Mouse (Mus musculus) telencephalon, adult 2 months (tissue): ENCODE measurements around the gene Akr1d1.

Source experiments
- DNase-seq: peaks from one replicate; pipeline ENCODE4 v3.0.0-alpha.2; 2011; ENCODE audit warnings: low read depth, low spot score

Gene Akr1d1

DNA sequence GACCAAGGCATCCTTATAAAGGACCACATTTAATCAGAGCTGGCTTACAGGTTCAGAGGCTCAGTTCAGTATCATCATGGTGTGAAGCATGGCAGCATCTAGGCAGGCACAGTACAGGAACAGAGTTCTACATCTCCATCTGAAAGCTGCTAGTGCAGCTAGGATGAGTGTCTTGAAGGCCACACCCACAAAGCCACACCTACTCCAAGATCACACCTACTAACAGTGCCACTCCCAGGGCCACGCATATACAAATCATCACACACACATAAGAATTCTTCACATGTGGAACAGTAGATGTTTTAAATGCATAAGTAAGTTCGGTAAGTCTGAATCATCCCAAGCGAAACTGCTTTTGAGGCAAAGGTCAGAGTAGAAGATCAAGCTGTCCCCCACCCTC, 33.9 kb downstream of the Akr1d1 start:
- no peak for DNase-seq

DNA sequence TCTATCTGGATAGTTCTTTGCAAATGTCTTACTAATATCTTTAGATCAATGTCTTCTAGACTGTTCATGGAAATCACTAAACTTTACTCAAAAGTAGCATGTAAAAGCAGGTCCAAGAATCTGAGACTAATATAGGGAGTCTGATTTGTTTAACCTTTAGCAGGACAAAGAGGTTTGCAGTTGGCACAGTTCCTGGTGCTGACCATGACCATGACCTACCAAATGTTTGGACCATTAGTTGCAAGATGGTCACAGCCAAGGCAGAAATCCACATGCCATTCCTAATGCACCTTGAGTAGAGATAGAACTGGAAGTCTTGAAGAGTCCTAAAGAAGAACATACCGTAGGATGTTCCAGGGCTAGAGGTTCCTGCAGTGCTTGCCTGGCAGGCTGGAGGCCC, 37.4 kb downstream of the Akr1d1 start:
- DNase-seq, result no peak

DNA sequence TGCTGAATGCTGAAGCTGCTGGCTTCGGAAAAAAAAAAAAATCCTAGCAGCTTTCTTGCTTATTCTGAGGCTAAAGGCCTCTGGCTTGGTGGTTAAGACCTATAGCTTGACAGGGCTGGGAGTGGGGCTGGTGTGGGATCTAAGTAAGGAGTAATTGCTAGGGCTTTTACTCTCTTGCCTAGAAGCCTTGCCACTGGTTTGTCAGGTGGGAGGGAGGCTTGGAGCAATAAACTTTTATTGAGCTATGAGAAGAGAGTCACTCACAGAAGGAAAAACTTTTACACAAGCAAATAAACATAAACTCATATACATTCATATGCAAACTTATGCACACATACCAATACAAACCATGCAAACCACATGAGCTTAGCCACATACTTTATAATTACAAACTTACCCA, 42.0 kb downstream of the Akr1d1 start:
- no peak for DNase-seq

DNA sequence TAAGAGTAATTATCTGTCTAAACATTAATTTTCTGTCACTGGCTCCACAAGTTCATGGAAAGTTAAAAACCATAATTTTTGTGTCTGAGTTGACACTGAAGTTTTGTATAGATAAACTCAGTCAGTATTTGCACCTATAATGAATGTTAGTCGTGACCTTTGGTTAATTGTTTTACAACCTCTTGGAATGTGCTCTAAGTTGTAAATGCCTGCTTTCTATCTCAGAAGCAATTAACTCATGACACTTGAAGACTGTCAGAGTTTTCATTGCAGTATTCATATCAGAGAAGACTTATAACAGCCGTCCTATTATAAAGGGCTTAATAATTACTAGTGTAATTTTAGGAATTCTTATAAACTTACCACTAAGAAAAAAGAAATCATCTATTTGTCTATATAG, 43.0 kb downstream of the Akr1d1 start:
- no peak for DNase-seq

DNA sequence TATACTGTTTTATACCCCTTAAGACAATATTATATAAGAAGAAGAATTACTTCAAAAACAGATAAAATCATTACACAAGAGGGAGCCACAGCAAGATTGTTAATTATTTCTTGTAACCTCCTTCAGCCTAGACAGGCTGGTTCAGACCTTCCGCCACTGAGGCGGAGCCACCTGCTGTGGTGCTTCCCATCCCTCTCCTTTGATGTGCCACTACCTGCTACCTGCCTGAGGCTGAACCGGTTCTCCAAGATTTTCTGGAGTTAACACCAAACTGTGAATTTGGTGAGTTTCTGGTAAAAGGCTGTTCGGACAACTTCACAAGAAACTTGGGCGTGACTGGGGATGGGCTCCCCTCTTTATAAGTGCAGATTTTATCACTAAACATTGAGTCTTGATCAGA, 50.5 kb downstream of the Akr1d1 start:
- no peak for DNase-seq

DNA sequence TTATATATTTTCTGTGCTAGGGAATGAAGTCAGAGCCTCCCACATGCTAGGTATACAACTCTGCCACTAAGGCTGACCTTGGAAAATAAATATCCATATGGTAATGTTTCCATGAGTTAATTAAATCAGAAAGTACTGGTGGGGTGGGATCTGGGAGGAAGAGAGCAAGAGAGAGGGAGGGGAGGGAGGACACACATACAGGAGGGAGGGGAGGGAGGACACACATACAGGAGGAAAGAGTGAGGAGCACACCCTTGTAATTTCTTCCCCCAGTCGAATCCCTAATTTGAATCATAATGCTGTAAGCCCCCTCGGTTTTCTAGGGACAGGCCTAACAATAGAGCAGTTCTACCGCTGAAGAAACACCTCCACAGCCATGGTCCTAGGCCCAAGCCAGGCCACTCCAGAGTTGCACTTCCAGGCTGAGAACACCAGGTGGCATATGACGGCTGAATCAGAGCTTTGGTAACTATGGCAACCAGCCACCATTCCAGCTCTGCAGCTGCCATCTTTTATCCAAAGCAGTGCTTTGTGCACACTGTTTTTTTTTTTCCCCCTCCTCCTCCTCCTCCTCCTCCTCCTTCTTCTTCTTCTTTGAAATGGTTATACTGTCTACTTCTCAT, 59.5 kb downstream of the Akr1d1 start:
- peak; percentile 62 for DNase-seq

DNA sequence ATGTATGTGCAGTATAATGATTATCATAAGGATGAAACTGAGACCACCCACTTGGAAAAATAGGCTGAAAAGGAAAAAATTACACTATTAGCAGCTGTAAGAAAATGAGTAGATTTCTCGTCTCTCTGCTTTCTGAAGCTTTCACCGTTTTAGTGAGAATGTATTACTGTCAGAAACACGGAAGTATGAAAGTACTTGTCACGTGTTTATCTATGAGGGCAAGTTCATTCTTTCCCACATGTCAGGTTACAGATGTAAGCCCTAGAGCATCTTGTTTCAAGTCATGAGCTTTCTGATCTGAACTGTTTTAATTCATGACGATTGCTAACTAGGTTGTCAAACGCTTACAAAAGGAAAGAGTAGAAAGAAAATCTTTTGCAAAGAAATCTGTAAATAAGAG, 60.8 kb downstream of the Akr1d1 start:
- DNase-seq, result no peak

DNA sequence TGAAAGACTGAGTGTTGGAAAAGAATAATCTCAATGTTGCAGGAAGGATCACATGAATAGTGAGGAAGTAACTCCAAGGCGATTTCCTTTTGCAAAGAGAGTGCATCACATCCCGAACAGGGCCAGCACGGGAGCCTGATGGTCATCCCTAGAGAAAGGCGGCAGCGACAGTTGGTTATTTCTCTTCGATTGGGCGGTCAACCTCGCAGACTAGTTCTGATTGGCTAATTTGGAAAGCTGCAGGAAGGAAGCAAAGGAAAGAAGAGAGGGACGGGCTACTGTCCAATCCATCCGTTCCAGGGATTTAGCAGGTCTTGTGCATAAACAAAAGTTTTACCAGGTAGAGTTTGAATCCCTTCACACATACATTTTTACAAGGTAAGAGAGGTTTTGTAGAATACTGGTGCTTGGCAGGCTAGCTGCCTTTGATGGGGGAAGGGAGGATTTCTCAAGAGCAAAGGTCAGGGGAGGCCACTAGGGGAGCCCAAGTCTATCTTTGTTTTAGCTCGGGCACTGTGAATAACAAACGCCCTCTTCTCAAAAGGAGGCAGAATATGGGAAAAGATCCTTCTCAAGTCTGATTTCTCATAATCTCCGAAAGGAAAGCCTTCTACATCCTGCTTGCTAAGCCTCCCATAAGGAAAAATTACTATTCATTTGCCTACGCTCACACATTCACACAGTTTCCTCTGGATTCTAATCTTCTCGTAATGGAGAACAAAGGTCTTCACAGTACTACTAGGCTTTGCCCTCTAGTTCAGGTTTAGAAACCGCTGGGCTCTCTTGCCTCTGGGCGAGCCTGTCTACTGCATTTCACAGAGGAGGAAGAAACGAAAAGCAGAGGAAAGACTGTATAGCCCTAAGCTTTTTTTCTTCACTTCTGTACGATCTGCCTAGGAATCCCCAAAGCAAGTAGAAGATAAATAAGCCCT, 62.4 kb downstream of the Akr1d1 start:
- DNase-seq, result no peak

DNA sequence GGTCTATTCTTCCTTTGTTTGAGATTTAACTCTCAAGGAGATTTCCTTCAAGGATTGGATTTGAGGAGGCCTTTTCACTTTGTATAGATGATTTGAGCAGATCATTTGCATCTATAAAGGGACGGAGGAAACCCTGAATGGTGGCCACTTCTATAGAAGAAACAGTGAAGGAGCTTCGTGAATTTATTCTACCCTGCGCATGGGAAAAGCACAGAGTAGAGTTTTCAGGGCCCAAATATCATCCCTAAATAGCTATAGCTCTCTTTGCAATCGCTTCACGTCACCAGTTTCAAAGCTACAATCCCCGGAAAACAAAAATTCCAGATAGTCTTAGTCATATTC, 63.0 kb downstream of the Akr1d1 start:
- no peak for DNase-seq

DNA sequence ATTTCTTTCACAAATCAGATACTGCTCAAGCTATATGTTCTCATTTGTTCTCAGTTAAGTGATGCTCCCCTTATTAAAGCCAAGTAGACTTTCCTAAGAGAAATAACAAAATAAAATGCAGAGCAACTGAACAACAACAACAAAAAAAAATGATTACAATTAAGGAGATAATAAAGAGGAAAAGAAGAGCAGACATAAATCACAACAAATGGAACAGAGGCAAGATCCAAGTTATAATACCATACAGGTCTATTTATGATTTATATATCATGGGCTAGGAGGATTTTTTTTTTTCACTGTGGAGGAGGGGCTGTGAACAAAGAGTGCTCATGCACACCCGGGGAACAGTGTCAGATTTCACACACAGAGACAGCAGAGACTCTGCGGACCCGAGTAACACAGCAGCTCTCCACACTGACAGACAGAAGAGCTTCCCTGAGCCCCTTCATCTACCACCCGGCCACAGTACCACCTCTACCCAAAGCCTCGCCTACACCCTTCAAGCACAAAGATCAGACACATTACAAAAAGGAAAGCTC, 63.6 kb downstream of the Akr1d1 start:
- no peak for DNase-seq

DNA sequence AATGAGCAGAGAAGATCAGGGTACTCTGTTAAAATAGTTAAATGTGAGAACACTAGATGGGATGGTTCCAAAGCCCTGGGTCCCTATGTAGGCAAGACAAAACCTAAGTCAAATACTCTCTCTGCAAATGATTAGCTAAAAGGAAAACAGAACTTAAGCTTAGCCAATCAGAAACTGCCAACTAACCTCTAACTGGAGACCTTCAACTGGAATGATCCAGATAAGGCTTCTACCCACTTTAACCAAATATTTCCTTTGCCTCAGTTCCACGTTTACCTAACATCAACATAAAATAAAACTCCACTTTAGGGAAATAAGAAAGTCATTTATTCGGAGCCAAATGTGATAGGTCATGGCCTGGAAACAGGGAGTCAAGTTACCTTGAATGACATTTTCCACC, 67.1 kb downstream of the Akr1d1 start:
- DNase-seq, result no peak

DNA sequence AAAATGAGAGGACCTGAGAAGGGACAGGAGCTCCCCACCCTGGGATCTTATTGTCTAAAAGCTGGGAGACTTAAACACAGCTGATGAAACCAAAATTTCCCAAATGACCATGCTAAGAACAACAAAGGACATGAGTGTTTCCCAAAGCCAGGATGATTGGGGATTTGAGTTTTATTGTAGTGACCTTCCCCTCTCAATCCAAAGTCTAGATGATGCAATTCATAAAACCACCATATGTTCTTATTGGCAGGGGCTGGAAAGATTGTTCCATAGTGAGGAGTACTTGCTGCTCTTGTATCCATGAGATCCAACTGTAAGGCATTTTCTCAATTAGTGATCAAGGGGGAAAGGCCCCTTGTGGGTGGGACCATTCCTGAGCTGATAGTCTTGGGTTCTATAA, 68.1 kb downstream of the Akr1d1 start:
- no peak for DNase-seq

DNA sequence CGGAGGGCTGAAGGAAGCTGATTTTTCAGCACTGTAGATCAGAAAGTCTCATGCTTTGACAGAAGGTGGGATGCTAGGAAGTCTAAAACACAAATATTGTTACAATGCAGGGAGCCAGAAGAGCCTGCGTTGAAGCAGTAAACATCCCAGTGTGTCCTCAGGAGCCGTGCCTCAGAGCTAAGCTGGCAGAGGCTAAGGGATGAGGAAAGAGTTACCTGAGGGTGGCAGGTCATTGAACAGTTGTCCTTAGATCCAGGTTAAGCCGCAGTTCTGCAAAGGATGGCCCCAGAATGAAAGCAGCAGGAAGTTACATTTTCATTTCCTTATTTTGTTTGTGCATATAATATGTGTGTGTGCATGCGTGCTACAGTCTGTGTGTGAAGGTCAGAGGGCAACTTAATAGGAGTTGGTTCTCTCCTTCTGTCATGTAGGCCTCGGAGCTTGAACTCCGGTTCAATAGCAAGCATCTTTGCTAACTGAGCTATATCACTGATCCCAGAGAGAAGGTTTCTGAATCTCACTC, 71.1 kb downstream of the Akr1d1 start:
- DNase-seq, result no peak

DNA sequence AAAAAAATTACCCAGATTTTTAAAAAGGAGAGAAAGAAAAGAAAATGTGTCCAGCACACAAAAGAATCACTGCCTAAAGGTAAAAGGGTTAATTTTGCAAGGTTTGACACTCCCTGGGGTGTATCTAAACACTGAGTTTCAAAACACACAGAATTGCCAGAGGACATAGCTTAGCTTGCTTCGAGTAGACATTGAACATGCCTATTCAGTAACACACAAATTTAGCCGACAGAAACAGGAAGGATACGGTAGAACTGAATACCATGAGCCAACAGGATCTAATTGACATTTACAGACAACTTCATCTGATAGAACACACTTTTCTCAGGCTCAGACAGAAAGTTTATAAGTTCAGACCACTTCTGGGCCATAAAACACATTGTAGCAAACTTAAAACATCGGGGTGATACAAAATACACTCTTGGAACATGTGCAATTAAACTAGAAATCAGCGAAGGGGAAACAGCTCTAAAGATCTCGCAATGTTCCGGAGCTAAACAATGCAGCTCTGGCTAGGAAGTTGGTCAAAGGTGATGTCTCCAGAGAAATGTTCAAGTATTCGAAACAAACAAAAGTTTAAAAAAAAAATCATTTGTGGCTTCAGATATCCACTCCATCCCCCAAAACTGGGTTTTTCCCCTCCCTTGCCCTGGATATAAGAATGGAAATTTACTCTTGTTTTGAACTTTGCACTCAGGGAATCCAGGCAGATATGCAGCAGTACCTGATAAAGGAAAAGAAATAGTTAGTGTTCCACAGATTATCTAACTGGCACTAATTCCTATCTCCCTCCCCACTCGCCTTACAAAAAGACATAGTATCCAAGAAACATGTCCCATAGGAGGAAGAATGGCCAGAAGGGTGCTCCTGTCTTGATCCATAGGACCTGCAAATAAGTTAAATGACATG, 73.1 kb downstream of the Akr1d1 start:
- DNase-seq, result no peak

DNA sequence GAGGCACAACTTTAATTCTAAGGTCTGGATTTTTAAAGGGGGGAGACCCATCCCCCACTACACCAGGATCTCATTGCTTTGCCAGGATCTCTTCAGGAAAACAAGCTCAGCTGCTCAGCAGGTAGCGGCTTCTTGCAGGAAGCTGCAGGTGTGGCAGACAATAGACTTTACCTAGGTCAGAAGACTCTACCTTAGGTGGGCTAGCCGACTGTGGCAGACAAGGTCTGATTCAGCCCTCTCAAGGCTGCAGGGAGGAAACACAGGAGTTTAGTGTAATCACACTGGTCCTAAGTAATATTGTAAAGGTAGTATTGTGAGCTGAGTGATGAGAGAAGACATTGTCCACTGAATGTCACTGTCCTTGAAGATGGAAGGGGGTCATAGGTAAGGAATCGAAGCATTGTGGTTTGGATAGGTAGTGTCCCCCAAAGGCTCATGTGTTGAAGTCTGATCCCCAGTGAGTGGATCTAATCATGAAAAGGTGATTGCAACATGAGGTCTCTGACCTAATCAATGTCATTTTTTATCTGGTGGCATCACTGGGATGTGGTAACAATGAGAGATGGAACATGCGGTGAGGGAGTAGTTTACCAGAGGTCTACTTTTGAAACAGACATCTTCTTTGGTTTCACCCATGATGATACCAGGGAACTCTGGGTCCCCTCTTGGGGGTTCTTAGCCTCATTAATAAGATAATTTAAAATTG, 74.4 kb downstream of the Akr1d1 start:
- no peak for DNase-seq

DNA sequence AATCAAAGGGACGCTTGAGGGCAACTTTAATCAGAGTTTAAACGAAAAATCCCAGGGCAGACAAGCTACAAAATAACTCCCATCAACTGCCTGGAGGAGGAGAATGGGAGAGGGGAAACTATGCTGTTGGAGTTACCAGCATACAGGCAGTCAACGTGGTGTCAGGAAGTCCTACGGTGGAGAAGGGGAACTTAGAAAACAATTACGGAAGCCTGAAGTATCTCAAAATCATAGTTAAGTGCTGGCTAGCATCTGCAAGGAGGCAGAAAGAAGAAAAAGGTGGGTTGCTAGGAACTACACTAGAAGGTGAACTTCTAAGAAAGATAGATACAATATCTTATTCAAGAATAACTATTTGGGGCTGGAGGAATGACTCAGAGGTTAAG, 74.9 kb downstream of the Akr1d1 start:
- DNase-seq, result no peak

DNA sequence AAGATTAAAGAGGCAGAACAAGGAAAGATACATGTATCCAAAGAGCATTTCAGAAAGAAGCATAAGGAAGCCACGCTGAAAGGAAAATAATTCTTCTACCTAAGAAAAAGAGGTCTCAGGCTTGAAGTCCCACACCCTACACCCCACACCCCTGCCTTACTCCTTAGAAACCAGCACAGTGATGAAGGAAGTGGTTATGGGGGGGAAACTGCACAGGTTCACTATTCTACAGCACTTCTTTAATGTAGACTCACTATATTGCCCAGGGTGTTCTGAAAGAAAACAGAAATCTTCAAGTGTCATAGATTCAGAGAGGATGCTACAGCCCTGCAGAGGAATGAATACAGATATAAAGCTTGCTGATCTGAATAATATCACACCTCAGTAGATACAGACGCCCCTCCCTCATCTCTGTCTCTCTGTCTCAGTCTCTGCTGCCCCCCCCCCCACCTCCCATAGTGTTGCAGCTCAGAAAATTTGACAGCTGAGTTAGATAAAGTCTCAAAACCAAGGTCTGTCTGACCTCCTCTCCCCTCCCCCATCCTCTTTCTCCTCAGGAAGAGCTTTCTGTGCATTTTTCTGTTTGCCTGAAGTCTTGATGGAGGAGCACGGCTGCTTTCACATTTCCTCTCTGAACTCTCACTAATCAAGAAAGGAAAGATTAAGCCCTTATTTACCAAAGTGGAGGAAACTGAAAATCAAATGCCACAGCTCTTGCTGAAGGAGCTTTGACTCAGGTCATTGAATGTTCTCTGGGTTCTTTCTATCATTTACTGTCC, 77.7 kb downstream of the Akr1d1 start:
- DNase-seq, result no peak

DNA sequence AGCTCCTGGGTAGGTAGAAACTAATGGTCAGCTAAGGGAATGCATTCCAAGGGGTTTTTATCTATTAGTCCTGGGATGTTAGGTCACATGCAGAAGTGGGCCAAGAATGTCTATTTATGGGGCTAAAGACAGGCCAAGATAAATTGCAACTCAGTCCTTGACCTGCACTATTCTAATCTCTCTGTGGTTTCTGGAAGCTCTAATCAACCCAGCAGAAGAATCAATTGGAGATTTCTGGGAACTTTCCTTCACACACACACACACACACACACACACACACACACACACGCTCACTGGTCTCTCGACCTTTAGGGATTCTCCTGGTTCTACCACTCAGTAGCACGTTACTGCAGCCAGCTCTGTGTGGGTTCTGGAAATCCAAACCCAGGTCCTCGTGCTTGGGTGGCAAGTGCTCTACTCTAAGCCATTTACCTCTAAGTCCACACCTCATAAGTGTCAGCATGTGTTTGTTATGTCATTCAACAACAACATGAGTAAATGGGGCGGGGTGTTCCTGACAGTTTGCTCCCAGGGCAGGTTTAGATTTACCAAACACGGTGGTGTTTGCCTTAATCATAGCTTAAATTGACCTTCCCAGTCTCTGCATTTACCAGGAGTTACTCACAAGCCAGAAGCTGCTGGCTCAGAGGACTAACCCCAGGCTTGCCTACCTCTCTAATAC, 82.8 kb downstream of the Akr1d1 start:
- no peak for DNase-seq

DNA sequence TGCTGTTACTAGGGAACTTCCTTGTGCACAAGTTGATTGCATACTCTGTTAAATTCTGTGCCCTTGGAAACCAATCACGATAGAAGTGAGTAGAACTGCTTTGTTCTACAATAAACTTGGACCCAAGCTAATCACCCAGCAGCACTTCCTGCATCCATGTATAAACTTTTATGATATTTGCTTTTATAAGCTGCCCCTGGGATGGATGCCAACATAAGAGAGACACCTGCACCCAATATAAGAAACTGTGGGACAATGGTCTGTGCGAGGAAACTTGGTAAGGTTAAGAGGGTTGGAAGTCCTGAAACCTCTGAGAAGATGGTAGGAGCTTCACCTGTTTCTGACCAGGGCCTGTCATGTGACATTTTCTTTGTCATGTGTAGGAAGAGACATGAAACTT, 85.5 kb downstream of the Akr1d1 start:
- no peak for DNase-seq

DNA sequence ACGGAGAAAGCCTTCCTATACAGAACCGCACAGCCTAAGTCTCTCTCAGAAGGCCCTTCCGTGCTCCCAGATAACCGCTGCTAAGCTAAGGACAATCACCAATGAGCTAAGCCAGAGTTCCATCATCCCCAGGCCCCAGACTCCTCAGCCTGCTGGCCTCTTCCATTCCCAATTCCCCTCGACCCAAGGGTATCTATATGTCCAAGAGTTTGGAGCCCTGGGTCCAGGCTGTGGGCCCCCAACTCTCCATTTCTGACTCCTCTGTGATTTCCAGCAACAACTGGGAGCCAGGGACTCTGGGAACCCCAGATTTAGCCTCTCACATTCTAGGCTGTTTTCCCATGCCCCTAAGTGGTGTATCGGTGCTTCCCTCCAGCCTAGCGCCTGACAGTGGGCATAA, 86.2 kb downstream of the Akr1d1 start:
- DNase-seq, result no peak
